Mouse (Mus musculus) E14TG2a.4 (cell line): Measurements from ENCODE around the gene Lancl1.

Source experiments
- CTCF ChIP-seq: conservative IDR thresholded peaks from 2 replicates; pipeline ENCODE4 v1.5.1; 2014; ENCODE audit warnings: low read length
- NANOG ChIP-seq: IDR thresholded peaks from 2 replicates; pipeline ENCODE4 v1.6.1; 2014; ENCODE audit warnings: borderline replicate concordance, low read length, mixed read lengths
- POU5F1 ChIP-seq: IDR thresholded peaks from 2 replicates; pipeline ENCODE4 v1.6.1; 2014; ENCODE audit warnings: low read length, borderline replicate concordance

- TF ChIP-seq CTCF = no peak
- no peak for TF ChIP-seq NANOG
- no peak for TF ChIP-seq POU5F1
Observed at GRCm38 (mm10) chr1:67055816-67056215, 17.1 kb upstream of the Lancl1 start.
